Mouse (Mus musculus): Measurements from ENCODE around the gene Krtap12-1.

DNA sequence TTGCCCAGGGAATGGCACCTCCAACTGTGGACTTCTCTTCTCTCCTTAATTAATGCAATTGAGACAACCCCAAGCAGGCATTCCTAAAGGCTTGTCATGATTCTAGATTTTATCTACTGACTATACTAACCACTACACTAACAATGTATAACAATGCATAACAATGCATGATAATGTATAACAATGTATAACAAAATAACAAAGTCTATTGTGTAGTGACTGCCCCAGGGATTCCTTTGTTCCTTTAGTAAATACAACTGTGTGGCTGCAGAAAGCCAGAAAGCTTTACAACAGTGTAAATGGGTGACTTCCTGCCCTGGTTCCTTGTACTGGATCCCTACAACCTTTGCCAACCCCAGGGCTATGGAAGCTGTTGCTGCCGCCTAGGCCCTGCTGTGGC lies 15.5 kb downstream of the Krtap12-1 start:
- TF ChIP-seq CTCF (IDR thresholded peaks at IDR 0.05; ENCODE audit: extremely low read depth, insufficient read depth, low read length) = no peak
- no peak for TF ChIP-seq POLR2A (IDR thresholded peaks at IDR 0.05; ENCODE audit: extremely low read depth, insufficient read depth, low read length)
